Mouse (Mus musculus) skeletal muscle tissue, postnatal 0 days (tissue): Measurements from ENCODE around the gene Vav1. TPM values are rescaled to one million over a fixed set of nuclear protein-coding genes. Genes with fewer than 3 reads are reported as not detected.

ENCODE experiments used
- polyA plus RNA-seq: library from polyadenylated mRNA; unstranded; fragments of >200 nt; fragmentation: Nextera tagmentation; extraction: Ambion mirVana; gene quantifications from 2 replicates; pipeline ENCODE4 v1.2.1, GENCODE M21; 2015

The Vav1 gene
- 1.5 and 1.9 TPM in 2 replicates for polyA plus RNA-seq

GRCm38 (mm10) chr17:57278943-57279590, at the start of gene Vav1:
Vav1 (plus strand) TSS chr17:57279100.

GRCm38 (mm10) chr17:57248201-57248699, 30.6 kb upstream of the Vav1 start, which contains the start of gene Gpr108:
Gpr108 (minus strand) TSS chr17:57248446.

GRCm38 (mm10) chr17:57249186-57250181, 29.4 kb upstream of the Vav1 start, which contains the start of gene Trip10:
Trip10 (plus strand) TSS chr17:57249455.

GRCm38 (mm10) chr17:57358441-57358840, 79.5 kb downstream of the Vav1 start, which contains the start of gene Adgre1:
Adgre1 (plus strand) TSS chr17:57358691.

Other genes starting within 250 kb of the Vav1 start
- 13.9 and 15.7 TPM in 2 replicates for gene Khsrp, start 247.6 kb upstream of the Vav1 start, polyA plus RNA-seq
- gene Slc25a41, start 237.4 kb upstream of the Vav1 start, polyA plus RNA-seq: not detected in 2 replicates
- gene Crb3, start 220.0 kb upstream of the Vav1 start, polyA plus RNA-seq: 0.68 and 1.1 TPM in 2 replicates
- 4.2 and 5.2 TPM in 2 replicates for gene Slc25a23, start 219.2 kb upstream of the Vav1 start, polyA plus RNA-seq
- 0.86 and 2.1 TPM in 2 replicates for gene Dennd1c, start 200.6 kb upstream of the Vav1 start, polyA plus RNA-seq
- gene Tubb4a, start 191.3 kb upstream of the Vav1 start, polyA plus RNA-seq: 2.0 and 3.6 TPM in 2 replicates
- 1.1 and 1.5 TPM in 2 replicates for gene Tnfsf9, start 173.8 kb upstream of the Vav1 start, polyA plus RNA-seq
- gene Cd70, start 129.3 kb upstream of the Vav1 start, polyA plus RNA-seq: not detected in 2 replicates
- 0.13 TPM in 1 of 2 replicates, not detected in the other for gene Tnfsf14, start 84.9 kb upstream of the Vav1 start, polyA plus RNA-seq
- 4.3 and 53.1 TPM in 2 replicates for gene C3, start 51.0 kb upstream of the Vav1 start, polyA plus RNA-seq
- 25.9 and 31.3 TPM in 2 replicates for gene Gpr108, start 30.7 kb upstream of the Vav1 start, polyA plus RNA-seq
- gene Trip10, start 29.6 kb upstream of the Vav1 start, polyA plus RNA-seq: 41.2 and 47.7 TPM in 2 replicates
- 6.4 and 7.1 TPM in 2 replicates for gene Adgre1, start 79.6 kb downstream of the Vav1 start, polyA plus RNA-seq